Mouse (Mus musculus): ENCODE data around the gene Prdm16. TPM values are rescaled to one million over a fixed set of nuclear protein-coding genes. Genes with fewer than 3 reads are reported as not detected.
A peak's percentile ranks its signal among the peaks of the same experiment; 100 is the strongest.

Prdm16 gene
- polyA plus RNA-seq, 1 experiment from 2014 or later: 23.2 TPM

GRCm38 (mm10) chr4:154360441-154360840 lies 276.2 kb downstream of the Prdm16 start:
- Histone ChIP-seq H3K4me2 (ENCODE audit: low read depth, low read length) (no peak overlapping the region), H3K36me3 (ENCODE audit: control insufficient read depth, insufficient read depth, low read length) (no peaks in the 10 kb centered on the region), H3K27me3 (ENCODE audit: control insufficient read depth, insufficient read depth, low read length) (no peaks in the 10 kb centered on the region), H3K9me3 (replicated peaks; ENCODE audit: control insufficient read depth, low read length) (no peaks in the 10 kb centered on the region), H3K4me3 (replicated peaks; ENCODE audit: low read length) (no peak overlapping the region), H3K4me1 (ENCODE audit: control insufficient read depth, insufficient read depth, low read length) (no peaks in the 10 kb centered on the region; the same call in 1 of the 2 replicates), H3K9ac (ENCODE audit: low read length) (peak overlapping the region; percentile 28; the same call in 1 of the 2 replicates), H3K27ac (ENCODE audit: low read length) (peak overlapping the region; percentile 88)
- no peak for ATAC-seq (ENCODE audit: insufficient read depth, low FRiP score)
- WGBS: 81% methylated on average over 6 of the region's 7 CpGs

GRCm38 (mm10) chr4:154359762-154360300 lies 276.8 kb downstream of the Prdm16 start:
- Histone ChIP-seq H3K9me3 (replicated peaks; ENCODE audit: control insufficient read depth, low read length) (no peaks in the 10 kb centered on the region), H3K4me1 (ENCODE audit: control insufficient read depth, insufficient read depth, low read length) (no peaks in the 10 kb centered on the region), H3K9ac (ENCODE audit: low read length) (peak overlapping the region; percentile 50), H3K4me2 (ENCODE audit: low read depth, low read length) (peak overlapping the region; percentile 33), H3K36me3 (ENCODE audit: control insufficient read depth, insufficient read depth, low read length) (0 out of 2 replicates have a peak, but pooled peaks cover 1% of the 10 kb centered on the region), H3K4me3 (replicated peaks; ENCODE audit: low read length) (no peak overlapping the region), H3K27me3 (ENCODE audit: control insufficient read depth, insufficient read depth, low read length) (no peaks in the 10 kb centered on the region), H3K27ac (ENCODE audit: low read length) (peak overlapping the region; percentile 94)
- 67% methylated on average over 9 of the region's 9 CpGs for WGBS
- peak; percentile 77 for ATAC-seq (ENCODE audit: insufficient read depth, low FRiP score)

GRCm38 (mm10) chr4:154358816-154359215 lies 277.9 kb downstream of the Prdm16 start:
- Histone ChIP-seq H3K9ac (ENCODE audit: low read length) (peak overlapping the region; percentile 50), H3K4me2 (ENCODE audit: low read depth, low read length) (peak overlapping the region; percentile 33), H3K27me3 (ENCODE audit: control insufficient read depth, insufficient read depth, low read length) (no peaks in the 10 kb centered on the region), H3K9me3 (replicated peaks; ENCODE audit: control insufficient read depth, low read length) (no peaks in the 10 kb centered on the region), H3K4me3 (replicated peaks; ENCODE audit: low read length) (no peak overlapping the region), H3K4me1 (ENCODE audit: control insufficient read depth, insufficient read depth, low read length) (no peaks in the 10 kb centered on the region), H3K27ac (ENCODE audit: low read length) (peak overlapping the region; percentile 94), H3K36me3 (ENCODE audit: control insufficient read depth, insufficient read depth, low read length) (0 out of 2 replicates have a peak, but pooled peaks cover 4% of the 10 kb centered on the region)
- ATAC-seq (ENCODE audit: insufficient read depth, low FRiP score): peak; percentile 69
- 41% methylated on average over 11 of the region's 11 CpGs for WGBS

GRCm38 (mm10) chr4:154358370-154358769 lies 278.3 kb downstream of the Prdm16 start:
- H3K4me2 ChIP-seq (ENCODE audit: low read depth, low read length): no peak overlapping the region
- no peaks in the 10 kb centered on the region for H3K9me3 ChIP-seq (replicated peaks; ENCODE audit: control insufficient read depth, low read length)
- H3K36me3 ChIP-seq (ENCODE audit: control insufficient read depth, insufficient read depth, low read length): 0 out of 2 replicates have a peak, but pooled peaks cover 4% of the 10 kb centered on the region
- no peak overlapping the region for H3K4me3 ChIP-seq (replicated peaks; ENCODE audit: low read length)
- H3K27me3 ChIP-seq (ENCODE audit: control insufficient read depth, insufficient read depth, low read length): no peaks in the 10 kb centered on the region
- peak; percentile 56; the same call in 1 of the 2 replicates for ATAC-seq (ENCODE audit: insufficient read depth, low FRiP score)
- peak overlapping the region; percentile 94 for H3K27ac ChIP-seq (ENCODE audit: low read length)
- WGBS: 52% methylated on average over 5 of the region's 5 CpGs
- H3K9ac ChIP-seq (ENCODE audit: low read length): no peak overlapping the region
- no peaks in the 10 kb centered on the region for H3K4me1 ChIP-seq (ENCODE audit: control insufficient read depth, insufficient read depth, low read length)

GRCm38 (mm10) chr4:154355408-154355807 lies 281.3 kb downstream of the Prdm16 start:
- Histone ChIP-seq H3K4me2 (ENCODE audit: low read depth, low read length) (no peak overlapping the region), H3K27me3 (ENCODE audit: control insufficient read depth, insufficient read depth, low read length) (no peaks in the 10 kb centered on the region), H3K9ac (ENCODE audit: low read length) (no peak overlapping the region), H3K9me3 (replicated peaks; ENCODE audit: control insufficient read depth, low read length) (no peaks in the 10 kb centered on the region), H3K4me1 (ENCODE audit: control insufficient read depth, insufficient read depth, low read length) (no peaks in the 10 kb centered on the region), H3K36me3 (ENCODE audit: control insufficient read depth, insufficient read depth, low read length) (0 out of 2 replicates have a peak, but pooled peaks cover 4% of the 10 kb centered on the region), H3K27ac (ENCODE audit: low read length) (no peak overlapping the region), H3K4me3 (replicated peaks; ENCODE audit: low read length) (no peak overlapping the region)
- 96% methylated on average over 5 of the region's 5 CpGs for WGBS
- no peak for ATAC-seq (ENCODE audit: insufficient read depth, low FRiP score)

- Histone ChIP-seq H3K9ac (ENCODE audit: low read length) (no peak overlapping the region), H3K27ac (ENCODE audit: low read length) (no peak overlapping the region), H3K4me3 (replicated peaks; ENCODE audit: low read length) (no peak overlapping the region), H3K4me2 (ENCODE audit: low read depth, low read length) (no peak overlapping the region), H3K27me3 (ENCODE audit: control insufficient read depth, insufficient read depth, low read length) (no peaks in the 10 kb centered on the region), H3K36me3 (ENCODE audit: control insufficient read depth, insufficient read depth, low read length) (0 out of 2 replicates have a peak, but pooled peaks cover 4% of the 10 kb centered on the region), H3K9me3 (replicated peaks; ENCODE audit: control insufficient read depth, low read length) (no peaks in the 10 kb centered on the region), H3K4me1 (ENCODE audit: control insufficient read depth, insufficient read depth, low read length) (peaks cover 15% of the 10 kb centered on the region)
- WGBS: 57% methylated on average over 13 of the region's 13 CpGs
- no peak for ATAC-seq (ENCODE audit: insufficient read depth, low FRiP score)
These were observed 284.4 kb downstream of the Prdm16 start for GRCm38 (mm10) chr4:154352246-154352645.

GRCm38 (mm10) chr4:154348197-154348786 lies 288.4 kb downstream of the Prdm16 start:
- Histone ChIP-seq H3K9ac (ENCODE audit: low read length) (peak overlapping the region; percentile 36; the same call in 1 of the 2 replicates), H3K36me3 (ENCODE audit: control insufficient read depth, insufficient read depth, low read length) (no peaks in the 10 kb centered on the region), H3K4me1 (ENCODE audit: control insufficient read depth, insufficient read depth, low read length) (peaks cover 19% of the 10 kb centered on the region), H3K27me3 (ENCODE audit: control insufficient read depth, insufficient read depth, low read length) (no peaks in the 10 kb centered on the region), H3K4me3 (replicated peaks; ENCODE audit: low read length) (no peak overlapping the region), H3K9me3 (replicated peaks; ENCODE audit: control insufficient read depth, low read length) (no peaks in the 10 kb centered on the region), H3K4me2 (ENCODE audit: low read depth, low read length) (no peak overlapping the region), H3K27ac (ENCODE audit: low read length) (peak overlapping the region; percentile 66)
- 9% methylated on average over 11 of the region's 11 CpGs for WGBS
- peak; percentile 82 for ATAC-seq (ENCODE audit: insufficient read depth, low FRiP score)

- H3K4me1 ChIP-seq (ENCODE audit: control insufficient read depth, insufficient read depth, low read length): peaks cover 19% of the 10 kb centered on the region
- H3K4me2 ChIP-seq (ENCODE audit: low read depth, low read length): no peak overlapping the region
- no peaks in the 10 kb centered on the region for H3K9me3 ChIP-seq (replicated peaks; ENCODE audit: control insufficient read depth, low read length)
- H3K36me3 ChIP-seq (ENCODE audit: control insufficient read depth, insufficient read depth, low read length): 0 out of 2 replicates have a peak, but pooled peaks cover 3% of the 10 kb centered on the region
- WGBS: 37% methylated on average over 19 of the region's 19 CpGs
- H3K4me3 ChIP-seq (replicated peaks; ENCODE audit: low read length): no peak overlapping the region
- no peak overlapping the region for H3K27ac ChIP-seq (ENCODE audit: low read length)
- no peak overlapping the region for H3K9ac ChIP-seq (ENCODE audit: low read length)
- no peaks in the 10 kb centered on the region for H3K27me3 ChIP-seq (ENCODE audit: control insufficient read depth, insufficient read depth, low read length)
- ATAC-seq (ENCODE audit: insufficient read depth, low FRiP score): no peak
These were observed 289.7 kb downstream of the Prdm16 start for GRCm38 (mm10) chr4:154346731-154347522.

GRCm38 (mm10) chr4:154336650-154337049 lies 300.0 kb downstream of the Prdm16 start:
- Histone ChIP-seq H3K4me1 (ENCODE audit: control insufficient read depth, insufficient read depth, low read length) (0 out of 2 replicates have a peak, but pooled peaks cover 4% of the 10 kb centered on the region), H3K27me3 (ENCODE audit: control insufficient read depth, insufficient read depth, low read length) (no peaks in the 10 kb centered on the region), H3K4me2 (ENCODE audit: low read depth, low read length) (no peak overlapping the region), H3K36me3 (ENCODE audit: control insufficient read depth, insufficient read depth, low read length) (no peaks in the 10 kb centered on the region), H3K9me3 (replicated peaks; ENCODE audit: control insufficient read depth, low read length) (no peaks in the 10 kb centered on the region), H3K27ac (ENCODE audit: low read length) (peak overlapping the region; percentile 20; the same call in 1 of the 2 replicates), H3K9ac (ENCODE audit: low read length) (no peak overlapping the region), H3K4me3 (replicated peaks; ENCODE audit: low read length) (no peak overlapping the region)
- peak; percentile 35 for ATAC-seq (ENCODE audit: insufficient read depth, low FRiP score)
- 22% methylated on average over 10 of the region's 10 CpGs for WGBS
